Mouse (Mus musculus) megakaryocyte-erythroid progenitor cell, adult 5 weeks (primary cell): ENCODE data around the gene Il3ra. TPM values are rescaled to one million over a fixed set of nuclear protein-coding genes. Genes with fewer than 3 reads are reported as not detected.

Experiments used
- polyA plus RNA-seq: library from polyadenylated mRNA; stranded (reverse); fragments of >175 nt; gene quantifications from 2 replicates; pipeline ENCODE4 v1.2.3, GENCODE M21; 2012

Il3ra gene
- 298 and 386 TPM in 2 replicates for polyA plus RNA-seq

DNA sequence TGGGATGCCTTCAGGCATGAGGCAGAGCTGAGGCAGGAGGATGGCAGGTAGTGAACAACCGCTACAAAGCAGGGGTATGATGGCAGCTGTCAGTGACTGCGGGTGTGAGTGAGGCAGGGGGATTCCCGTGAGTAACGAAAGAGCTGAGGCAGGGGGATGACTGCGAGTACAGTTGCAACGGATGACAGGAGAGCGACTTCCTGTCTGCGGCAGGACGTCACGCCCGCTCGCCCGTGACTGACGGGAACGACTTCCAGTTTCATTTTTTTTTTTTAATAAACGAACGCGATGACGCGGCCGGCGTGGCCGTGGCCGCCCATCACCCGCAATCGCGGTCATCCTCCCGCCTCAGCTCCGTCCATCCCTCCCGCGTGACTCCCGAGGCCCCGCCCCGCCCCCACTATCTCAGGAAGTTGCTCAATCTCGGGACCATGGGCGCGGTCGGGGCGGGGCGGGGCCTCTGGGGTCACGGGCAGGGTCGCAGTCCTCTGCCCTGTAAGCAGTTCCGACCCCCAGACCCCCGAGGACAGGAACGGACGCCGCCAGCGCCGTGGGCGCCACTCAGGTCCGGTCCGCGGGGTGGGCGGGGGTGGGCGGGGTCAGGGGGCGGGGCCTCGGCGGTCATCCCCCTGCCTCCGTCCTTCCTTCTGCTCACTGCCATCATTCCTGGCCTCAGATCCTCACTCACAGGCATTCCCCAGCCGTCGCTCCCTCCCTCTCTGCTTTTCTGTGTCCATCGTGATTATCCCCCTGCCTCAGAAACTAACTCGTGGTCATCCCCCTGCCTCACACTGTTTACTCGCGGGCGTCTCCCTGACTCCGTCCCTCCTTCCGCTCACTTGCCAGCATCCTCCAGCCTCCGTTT is at the start of gene Il3ra:
Gene Il3ra, plus strand, starts transcription at position 328 of the 865 bp plus-strand sequence.

DNA sequence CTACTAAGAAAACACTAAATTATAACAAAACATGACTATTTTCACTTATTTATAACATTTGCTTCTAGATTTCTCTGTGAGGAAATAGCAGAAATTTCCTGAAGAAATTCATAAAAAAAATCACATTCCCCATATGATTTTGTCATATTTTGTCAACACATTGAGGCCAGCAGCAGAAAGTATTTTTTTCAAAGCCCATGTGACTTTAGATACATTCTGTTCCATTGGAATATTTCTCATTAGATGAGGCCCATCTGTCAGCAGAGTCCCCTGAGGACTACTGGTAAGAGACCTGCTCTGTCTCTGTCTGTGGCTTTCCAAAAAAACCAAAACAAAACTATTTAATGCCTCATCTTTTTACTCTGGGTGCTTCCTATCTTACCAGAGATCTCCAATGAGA is 23.5 kb upstream of the Il3ra start, which contains the start of gene Olfr31:
Gene Olfr31, plus strand, starts transcription at position 301 of the 400 bp plus-strand sequence.

DNA sequence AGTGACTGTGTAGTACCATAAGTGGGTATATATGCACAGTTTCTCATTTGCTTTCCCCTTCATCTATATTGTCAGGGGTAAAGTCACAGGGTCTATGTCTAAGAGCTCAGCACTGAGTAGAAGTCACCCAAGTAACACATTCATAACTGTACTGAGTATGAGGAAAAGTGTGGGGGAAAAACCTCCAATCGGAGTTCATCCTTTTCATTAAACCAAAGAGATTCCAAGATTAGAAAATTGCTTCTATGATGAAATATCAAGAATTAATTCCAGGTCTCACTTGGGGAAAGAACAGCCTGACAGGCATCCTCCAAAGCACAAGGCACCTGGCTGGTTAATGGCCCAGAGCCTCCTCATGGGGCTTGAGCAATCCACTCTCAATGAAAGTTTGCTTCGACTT is 54.9 kb downstream of the Il3ra start, which contains the start of gene Olfr721-ps1:
Gene Olfr721-ps1, plus strand, starts transcription at position 301 of the 400 bp plus-strand sequence.

Other genes starting within 250 kb of the Il3ra start
- 64.9 and 72.2 TPM in 2 replicates for gene Psmd6, start 225.3 kb upstream of the Il3ra start, polyA plus RNA-seq
- gene Olfr720, start 159.4 kb upstream of the Il3ra start, polyA plus RNA-seq = not detected in 2 replicates
- 0.01 TPM in 1 of 2 replicates, not detected in the other for gene Olfr31, start 23.4 kb upstream of the Il3ra start, polyA plus RNA-seq
- not detected in 2 replicates for gene Olfr721-ps1, start 55.0 kb downstream of the Il3ra start, polyA plus RNA-seq